Comparison of ENCODE assay signal across 8 mouse cellular contexts in the genomic region with DNA sequence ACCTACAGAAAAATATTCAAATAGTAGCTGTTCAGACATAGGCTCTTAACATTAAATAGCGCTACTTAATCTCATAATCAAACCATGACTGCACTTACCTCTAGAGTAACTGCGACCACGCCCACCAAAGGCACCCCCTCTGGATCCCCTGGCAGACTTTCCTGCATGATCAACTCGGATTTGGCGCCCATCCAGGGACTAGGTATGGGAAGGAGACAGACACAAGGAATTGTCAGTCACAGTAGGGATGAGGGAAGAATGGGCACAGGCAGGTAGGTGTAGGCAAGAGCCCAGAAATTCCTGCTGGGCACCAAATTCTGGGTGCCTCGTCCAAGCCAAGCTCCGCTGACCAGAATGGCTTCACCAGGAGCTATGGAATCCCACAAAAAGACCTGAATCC. TPM values are rescaled to one million over a fixed set of nuclear protein-coding genes. Genes with fewer than 3 reads are reported as not detected.
DNase-seq lines count a peak whose midpoint lies in the region; ATAC-seq lines count a peak whose summit lies in the region.

No protein-coding gene starts in this region.

- no peaks in the 10 kb centered on the region for H3K9me3 ChIP-seq in kidney, embryonic 16.5 days (ENCODE audit: low read length)
- no peaks in the 10 kb centered on the region for H3K9me3 ChIP-seq in neural tube, embryonic 12.5 days

- peak overlapping the region; percentile 81 for H3K4me2 ChIP-seq in kidney, embryonic 16.5 days (replicated peaks; ENCODE audit: low read depth, low read length)
- H3K4me2 ChIP-seq in neural tube, embryonic 12.5 days (replicated peaks), result peak overlapping the region; percentile 73

- DNase-seq in cerebellum, adult 11 months, result peak; percentile 34
- no peak for DNase-seq in cerebellum, adult 8-10 months
- DNase-seq in right cerebral cortex, postnatal 4 days, result peak; percentile 27
- DNase-seq in right cerebral cortex, adult 2 months (ENCODE audit: low spot score in 2 of 2), result no peak
- DNase-seq in adrenal gland, postnatal 4 days (ENCODE audit: low spot score in 2 of 2), result no peak
- no peak for DNase-seq in heart, postnatal 25 days (ENCODE audit: low spot score)

- ATAC-seq in kidney, embryonic 16.5 days (ENCODE audit: low FRiP score, low TSS enrichment), result no peak
- no peak for ATAC-seq in neural tube, embryonic 12.5 days (ENCODE audit: low FRiP score, low read depth)

- peak overlapping the region; percentile 84; the same call in 1 of the 2 replicates for H3K9ac ChIP-seq in kidney, embryonic 16.5 days (replicated peaks; ENCODE audit: low read length)
- H3K9ac ChIP-seq in neural tube, embryonic 12.5 days, result 0 out of 2 replicates have a peak overlapping the region, but pooled peaks have one; percentile 54

- H3K27ac ChIP-seq in kidney, embryonic 16.5 days (ENCODE audit: low read length), result no peak overlapping the region
- H3K27ac ChIP-seq in neural tube, embryonic 12.5 days, result no peak overlapping the region

- intact Hi-C loops in heart, postnatal 25 days (cut with DNase I), result no loop called here

- peak overlapping the region; percentile 74 for H3K4me3 ChIP-seq in kidney, embryonic 16.5 days (ENCODE audit: low read length)
- peak overlapping the region; percentile 59 for H3K4me3 ChIP-seq in neural tube, embryonic 12.5 days

- 73% methylated on average over 7 of the region's 7 CpGs for WGBS in kidney, embryonic 16.5 days
- 72% methylated on average over 7 of the region's 7 CpGs for WGBS in neural tube, embryonic 12.5 days

- peaks cover 17% of the 10 kb centered on the region for H3K36me3 ChIP-seq in kidney, embryonic 16.5 days (ENCODE audit: insufficient read depth, low read length)
- H3K36me3 ChIP-seq in neural tube, embryonic 12.5 days, result peaks cover 12% of the 10 kb centered on the region

- H3K27me3 ChIP-seq in kidney, embryonic 16.5 days (ENCODE audit: insufficient read depth, low read length), result no peaks in the 10 kb centered on the region
- no peaks in the 10 kb centered on the region for H3K27me3 ChIP-seq in neural tube, embryonic 12.5 days (replicated peaks)

- H3K4me1 ChIP-seq in kidney, embryonic 16.5 days (ENCODE audit: insufficient read depth, low read length), result 0 out of 2 replicates have a peak, but pooled peaks cover 7% of the 10 kb centered on the region
- peaks cover 8% of the 10 kb centered on the region; the same call in 1 of the 2 replicates for H3K4me1 ChIP-seq in neural tube, embryonic 12.5 days

RNA-seq across cellular contexts. Expression of a gene that starts 1.9 kb away (rescaled TPM):
- polyA plus RNA-seq in kidney, embryonic 16.5 days (2015; fragmentation: Nextera tagmentation; extraction: Ambion mirVana), result 433 and 441 TPM in 2 replicates
- polyA plus RNA-seq in neural tube, embryonic 12.5 days (2016; fragmentation: Nextera tagmentation; extraction: Ambion mirVana), result 397 and 400 TPM in 2 replicates
- 100 to 1,000 TPM; 391 to 494 TPM for total RNA-seq in adrenal gland, postnatal 4 days (2021)
- total RNA-seq in heart, postnatal 25 days (2021), result 10 to 100 TPM; 58.8 to 85.0 TPM

RNA-seq across cellular contexts. Expression of a gene that starts 11.1 kb away (rescaled TPM):
- 29.0 and 29.6 TPM in 2 replicates for polyA plus RNA-seq in kidney, embryonic 16.5 days (2015; fragmentation: Nextera tagmentation; extraction: Ambion mirVana)
- 42.6 and 45.0 TPM in 2 replicates for polyA plus RNA-seq in neural tube, embryonic 12.5 days (2016; fragmentation: Nextera tagmentation; extraction: Ambion mirVana)
- 10 to 100 TPM; 68.3 to 76.5 TPM for total RNA-seq in adrenal gland, postnatal 4 days (2021)
- 10 to 100 TPM; 43.6 to 46.6 TPM for total RNA-seq in heart, postnatal 25 days (2021)

RNA-seq across cellular contexts. Expression of a gene that starts 32.2 kb away (rescaled TPM):
- 12.6 and 14.9 TPM in 2 replicates for polyA plus RNA-seq in kidney, embryonic 16.5 days (2015; fragmentation: Nextera tagmentation; extraction: Ambion mirVana)
- 15.1 and 16.5 TPM in 2 replicates for polyA plus RNA-seq in neural tube, embryonic 12.5 days (2016; fragmentation: Nextera tagmentation; extraction: Ambion mirVana)
- total RNA-seq in adrenal gland, postnatal 4 days (2021), result 1 to 10 TPM; 7.6 to 8.2 TPM
- 1 to 10 TPM; 4.2 to 4.3 TPM for total RNA-seq in heart, postnatal 25 days (2021)

RNA-seq across cellular contexts. Expression of a gene that starts 49.6 kb away (rescaled TPM):
- polyA plus RNA-seq in kidney, embryonic 16.5 days (2015; fragmentation: Nextera tagmentation; extraction: Ambion mirVana), result 43.6 and 44.8 TPM in 2 replicates
- 33.0 and 36.0 TPM in 2 replicates for polyA plus RNA-seq in neural tube, embryonic 12.5 days (2016; fragmentation: Nextera tagmentation; extraction: Ambion mirVana)
- 10 to 100 TPM; 42.7 to 47.8 TPM for total RNA-seq in adrenal gland, postnatal 4 days (2021)
- total RNA-seq in heart, postnatal 25 days (2021), result 10 to 100 TPM; 19.6 to 22.6 TPM

RNA-seq across cellular contexts. Expression of a gene that starts 53.5 kb away (rescaled TPM):
- 0.11 and 0.18 TPM in 2 replicates for polyA plus RNA-seq in kidney, embryonic 16.5 days (2015; fragmentation: Nextera tagmentation; extraction: Ambion mirVana)
- 0.22 and 0.23 TPM in 2 replicates for polyA plus RNA-seq in neural tube, embryonic 12.5 days (2016; fragmentation: Nextera tagmentation; extraction: Ambion mirVana)
- 1 to 10 TPM; 3.1 to 3.3 TPM for total RNA-seq in adrenal gland, postnatal 4 days (2021)
- total RNA-seq in heart, postnatal 25 days (2021), result 1 to 10 TPM; 1.8 to 2.3 TPM

Comparison
In these comparisons a context has a peak if more than half of its experiments do, and no peak if none do; other contexts are left out.
1. DNase-seq: peak in cerebellum, adult 11 months (single experiment) and right cerebral cortex, postnatal 4 days (single experiment); none in cerebellum, adult 8-10 months (single experiment), right cerebral cortex, adult 2 months (0 of 2), adrenal gland, postnatal 4 days (0 of 2) and heart, postnatal 25 days (single experiment).
2. RNA of a gene that starts 1.9 kb away (total RNA-seq): 391 to 494 TPM in adrenal gland, postnatal 4 days; 58.8 to 85.0 TPM in heart, postnatal 25 days; every median in the first group is over 4 times any median in the second.